Mouse (Mus musculus): ENCODE data around the gene Smarcal1.
A peak's percentile ranks its signal among the peaks of the same experiment; 100 is the strongest.

Gene Smarcal1

DNA sequence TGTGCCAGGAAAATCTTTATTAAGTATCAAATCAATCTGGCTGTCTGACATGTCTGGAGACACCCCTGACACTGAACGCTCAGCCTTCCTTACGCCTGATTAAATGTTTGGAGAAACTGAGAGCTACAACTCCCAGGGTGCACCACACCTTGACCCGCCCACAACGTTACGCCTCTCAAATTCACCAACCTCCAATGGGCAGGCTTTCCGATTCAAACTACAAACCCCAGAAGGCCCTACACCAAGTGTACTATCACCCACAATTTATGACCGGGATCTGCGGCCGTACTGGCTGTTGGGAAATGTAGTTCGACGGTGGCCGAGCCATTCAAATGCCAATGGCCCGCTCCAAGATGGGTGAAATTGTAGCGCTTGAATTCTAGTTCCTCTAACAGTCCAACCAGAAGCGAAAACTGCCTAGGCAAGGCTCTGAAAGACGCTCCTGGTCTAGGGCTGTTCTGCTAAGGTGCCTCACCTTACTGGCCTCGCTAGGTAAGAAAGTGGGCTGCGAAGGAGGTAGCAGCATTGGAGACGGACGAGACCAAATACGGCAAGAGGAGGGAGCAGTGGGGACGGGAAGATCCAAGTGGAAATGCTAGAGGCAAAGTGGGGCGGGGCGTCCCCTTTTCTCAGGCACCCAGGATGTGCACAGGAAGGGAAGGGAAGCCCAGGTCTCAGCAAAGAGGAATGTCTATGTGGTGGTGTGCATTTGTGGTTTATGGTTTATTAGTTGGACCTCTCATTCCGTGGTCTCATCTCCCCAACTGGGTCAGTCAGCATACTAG lies at the start of gene Smarcal1:
Gene Smarcal1, plus strand, starts transcription at position 305 of the 785 bp plus-strand sequence.
- peak; percentile 99 for DNase-seq (ENCODE audit: low read depth, low spot score)

DNA sequence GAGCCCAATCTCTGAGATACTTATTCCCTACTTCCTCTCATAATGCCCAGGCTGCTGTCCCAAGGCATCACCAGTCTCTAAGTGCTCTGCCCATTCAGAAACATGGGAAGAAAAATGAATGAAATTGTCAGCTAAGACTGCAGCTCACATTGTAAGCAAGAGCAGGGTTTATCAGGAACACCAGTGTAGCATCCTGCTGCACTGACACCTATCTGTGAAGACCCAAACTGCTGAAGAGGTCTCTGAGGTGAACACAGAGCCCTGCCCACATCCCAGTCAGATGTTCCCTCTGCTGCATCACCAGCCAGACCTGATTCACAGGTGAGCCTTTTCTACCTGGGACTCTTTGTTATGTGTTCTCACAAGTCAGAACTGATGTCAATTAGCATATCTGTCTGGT lies 49.6 kb upstream of the Smarcal1 start:
- no peak for DNase-seq (ENCODE audit: low read depth, low spot score)

DNA sequence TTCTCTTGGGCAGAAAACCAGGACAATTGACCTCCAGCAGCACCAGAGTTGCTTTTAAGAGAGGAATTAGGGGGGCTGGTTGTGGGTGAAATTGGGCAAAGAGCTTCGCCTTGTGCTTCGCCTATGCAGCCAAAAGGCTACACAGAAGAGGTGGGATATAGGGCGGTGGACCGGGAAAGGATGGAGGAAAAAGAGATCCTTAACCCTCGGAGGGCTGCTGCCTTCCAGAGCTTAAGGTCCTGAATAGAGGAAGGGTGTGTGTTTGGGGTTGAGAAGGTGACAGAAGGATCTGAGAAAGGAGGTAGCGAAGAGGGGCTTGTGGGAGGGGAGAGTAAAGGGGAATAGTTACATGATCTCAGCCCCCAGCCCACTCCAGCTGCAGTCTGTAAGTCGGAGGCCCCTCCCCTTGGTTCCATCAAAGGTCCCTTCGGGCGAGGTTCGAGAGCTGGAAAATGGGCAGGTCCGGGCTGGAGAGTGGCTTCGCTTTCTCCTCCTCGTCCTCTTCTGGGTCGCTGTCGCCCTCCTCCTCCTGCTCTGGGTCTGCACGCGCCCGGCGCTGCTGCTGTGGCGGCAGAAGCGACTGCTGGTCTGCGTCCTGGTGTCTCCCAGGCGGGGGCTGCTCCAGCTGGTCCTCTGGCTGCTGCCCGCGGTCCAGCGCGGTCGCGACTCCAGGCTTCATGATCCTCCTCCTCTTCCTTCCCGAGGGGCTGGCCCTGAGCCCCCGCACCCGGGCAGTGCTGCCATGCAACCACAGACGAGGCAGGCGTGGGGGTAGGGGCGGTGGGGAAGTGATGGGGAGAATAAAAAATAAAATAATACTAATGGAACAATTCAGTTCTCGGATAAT lies 47.1 kb upstream of the Smarcal1 start:
- DNase-seq (ENCODE audit: low read depth, low spot score), result no peak

DNA sequence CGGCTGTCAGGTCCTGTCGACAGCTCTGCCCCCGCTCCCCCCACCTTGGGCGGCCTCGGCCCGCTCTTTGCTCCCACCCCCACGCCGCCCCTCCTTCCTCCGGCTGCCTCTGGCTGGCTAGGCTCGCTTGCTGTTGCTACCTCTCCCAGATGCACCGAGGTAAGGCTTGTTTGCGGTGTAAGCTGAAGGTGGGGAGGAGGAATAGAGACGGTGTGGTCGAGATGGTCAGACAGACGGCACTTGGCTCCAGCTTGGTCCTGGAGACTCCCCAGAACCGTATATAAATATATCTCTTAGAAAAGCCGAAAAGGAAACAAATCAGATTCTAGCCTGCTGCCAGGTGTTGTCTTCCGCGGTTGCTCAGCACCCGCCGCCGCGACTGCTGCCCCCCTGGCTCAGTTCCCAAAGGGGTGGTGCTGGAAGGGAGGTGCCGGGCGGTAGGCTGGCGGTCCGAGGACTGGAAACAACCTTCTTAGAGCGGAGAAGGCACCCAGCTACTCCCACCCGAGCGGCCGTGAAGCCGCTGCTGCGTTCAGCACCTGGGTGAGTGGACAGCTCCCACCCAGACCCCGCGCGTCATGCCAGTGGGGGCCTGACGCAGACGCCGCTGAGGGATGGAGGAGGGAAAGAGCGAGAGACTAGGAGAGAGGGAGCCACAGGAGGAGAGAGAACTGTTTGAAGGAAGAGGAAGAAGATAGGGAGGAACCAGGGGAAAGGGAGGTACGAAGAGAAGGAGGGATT lies 46.3 kb upstream of the Smarcal1 start, which contains the start of gene March4:
Gene March4, minus strand, starts transcription at position 320 of the 741 bp plus-strand sequence.
- DNase-seq (ENCODE audit: low read depth, low spot score), result peak; percentile 76

DNA sequence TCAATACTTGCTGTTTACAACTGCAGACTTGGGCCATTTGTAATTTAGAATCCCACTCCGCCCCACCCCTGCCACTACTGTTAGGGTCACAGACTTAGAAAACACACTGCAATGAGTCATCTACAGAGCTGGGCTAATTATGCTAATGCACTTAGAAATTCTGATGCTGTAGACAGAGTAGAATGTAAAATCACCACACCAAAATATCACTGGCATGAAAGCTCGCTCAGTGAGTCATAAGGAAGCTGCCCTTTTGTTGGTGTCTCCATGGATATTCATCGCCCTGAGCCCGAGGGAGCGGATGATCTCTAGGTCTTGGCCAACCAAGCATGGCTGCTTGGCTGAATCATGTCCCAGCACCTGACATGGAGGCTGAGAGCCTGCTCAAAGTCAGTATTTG lies 44.8 kb upstream of the Smarcal1 start:
- DNase-seq (ENCODE audit: low read depth, low spot score), result no peak

DNA sequence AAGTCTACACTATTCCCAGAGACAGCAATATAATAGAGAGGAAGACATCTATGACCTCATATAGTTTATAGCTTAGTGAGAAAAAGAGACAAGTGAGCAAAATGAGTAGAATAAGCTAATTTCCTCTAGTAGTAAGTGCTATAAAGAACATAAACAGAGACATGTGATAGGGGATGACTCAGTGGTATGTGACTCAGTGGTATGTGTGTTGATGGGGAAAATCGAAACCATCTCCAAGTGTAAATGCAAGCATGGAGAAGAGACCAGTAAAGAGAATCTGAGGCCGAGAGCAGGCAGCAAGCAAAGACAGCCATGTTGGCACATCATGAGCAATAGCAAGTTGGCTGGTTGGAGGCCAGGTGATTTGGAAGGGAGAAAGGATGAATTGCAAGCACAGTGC lies 32.7 kb upstream of the Smarcal1 start:
- DNase-seq (ENCODE audit: low read depth, low spot score), result no peak

DNA sequence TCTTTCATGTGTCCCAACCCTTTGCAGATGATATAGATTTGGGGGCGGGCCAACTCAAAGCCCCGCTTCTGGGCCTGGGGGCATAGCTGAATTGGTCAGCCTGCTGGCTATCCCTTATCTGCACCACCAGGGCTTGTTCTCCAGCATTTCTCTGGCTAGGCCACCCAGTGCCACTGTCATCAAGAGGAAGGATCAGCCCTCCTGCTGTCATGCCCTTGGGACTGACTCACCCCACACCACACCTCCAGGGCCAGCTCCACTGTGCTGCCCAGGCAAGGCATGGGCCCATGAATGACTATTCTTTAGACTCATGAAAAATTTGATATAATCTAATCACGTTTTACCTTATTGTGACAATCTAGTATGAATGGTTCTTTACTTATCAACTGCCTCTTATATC lies 26.6 kb upstream of the Smarcal1 start:
- DNase-seq (ENCODE audit: low read depth, low spot score), result no peak

DNA sequence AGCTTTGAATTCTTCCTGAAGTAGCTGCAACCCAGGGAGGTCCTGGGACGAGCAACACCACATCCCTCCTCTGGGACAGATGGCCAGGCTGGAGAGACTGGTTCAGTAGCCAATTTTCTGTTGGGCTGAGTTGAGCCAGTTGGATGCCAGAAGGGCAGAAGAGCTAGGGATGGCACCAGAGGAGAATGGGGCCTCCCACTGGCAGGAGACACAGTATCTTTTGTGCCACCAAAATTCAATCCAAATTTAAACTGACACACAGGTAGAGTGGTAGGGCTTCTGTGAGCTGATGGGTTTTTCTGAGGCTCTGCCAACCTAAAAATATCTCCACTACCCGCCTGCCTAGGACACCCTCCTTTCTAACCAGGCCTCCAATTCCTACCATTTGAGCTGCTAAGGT lies 24.4 kb upstream of the Smarcal1 start:
- DNase-seq (ENCODE audit: low read depth, low spot score), result no peak

DNA sequence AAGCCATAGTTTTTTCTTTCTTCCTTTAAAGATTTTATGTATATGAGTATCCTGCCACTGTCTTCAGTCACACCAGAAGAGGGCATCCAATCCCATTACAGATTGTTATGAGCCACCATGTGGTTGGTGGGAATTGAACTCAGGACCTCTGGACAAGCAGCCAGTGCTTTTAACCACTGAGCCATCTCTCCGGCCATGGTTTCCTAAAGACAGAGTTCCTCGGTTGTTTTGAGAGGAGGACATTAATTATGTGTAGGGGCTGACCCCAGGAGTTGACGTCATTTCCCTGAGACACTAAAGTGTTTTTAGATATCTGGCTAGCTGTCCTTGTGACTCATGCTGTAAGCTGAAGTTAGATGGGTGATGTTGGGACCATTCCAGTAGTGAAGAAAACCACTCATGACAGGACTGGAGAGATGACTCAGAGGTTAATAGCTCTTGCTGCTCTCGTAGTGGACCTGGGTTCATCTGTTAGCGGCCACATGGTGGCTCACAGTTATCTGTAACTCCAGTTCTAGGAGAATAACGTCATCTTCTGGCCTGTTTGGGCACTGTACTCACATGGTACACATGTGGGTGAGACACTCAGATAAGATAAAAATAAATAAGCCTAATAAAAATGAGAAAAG lies 18.6 kb upstream of the Smarcal1 start:
- no peak for DNase-seq (ENCODE audit: low read depth, low spot score)

DNA sequence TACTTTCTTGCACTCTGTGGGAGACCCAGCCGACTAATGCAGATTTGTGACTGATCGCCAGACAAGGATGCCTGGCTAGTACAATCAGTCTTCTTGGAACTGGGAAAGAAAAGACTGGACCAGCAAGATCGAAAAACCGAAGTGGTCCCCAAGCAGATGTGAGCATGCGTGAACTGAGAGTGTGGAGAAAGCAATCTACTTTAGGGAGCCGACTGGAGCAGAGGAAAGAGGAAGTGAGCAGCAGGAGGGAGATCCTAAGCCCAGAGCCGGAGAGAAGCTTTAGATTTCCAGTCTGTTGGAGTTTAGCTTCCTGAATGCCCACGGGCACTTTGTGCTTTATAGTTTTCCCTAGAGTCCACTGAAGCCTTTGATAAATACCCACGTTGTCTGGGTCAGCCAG lies 16.0 kb upstream of the Smarcal1 start:
- no peak for DNase-seq (ENCODE audit: low read depth, low spot score)

DNA sequence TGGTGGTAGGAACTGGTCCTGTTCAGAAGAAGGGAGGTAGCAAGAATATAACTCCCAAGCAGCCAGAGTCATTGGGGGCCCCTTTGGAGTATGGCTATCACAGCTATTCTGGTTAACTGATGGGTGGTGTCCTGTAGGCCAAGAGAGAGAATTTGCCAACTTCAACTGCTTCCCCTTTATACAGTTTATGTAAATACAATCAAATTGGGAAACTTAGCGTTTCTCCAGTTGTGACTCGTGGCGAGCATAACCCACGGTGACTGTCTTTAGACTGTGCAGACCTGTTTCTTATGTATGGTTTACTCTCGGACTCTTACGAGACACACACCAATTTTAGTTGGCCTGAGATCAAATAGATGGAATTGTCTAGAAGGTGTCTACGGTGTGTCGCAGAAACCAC lies 14.3 kb upstream of the Smarcal1 start:
- no peak for DNase-seq (ENCODE audit: low read depth, low spot score)

DNA sequence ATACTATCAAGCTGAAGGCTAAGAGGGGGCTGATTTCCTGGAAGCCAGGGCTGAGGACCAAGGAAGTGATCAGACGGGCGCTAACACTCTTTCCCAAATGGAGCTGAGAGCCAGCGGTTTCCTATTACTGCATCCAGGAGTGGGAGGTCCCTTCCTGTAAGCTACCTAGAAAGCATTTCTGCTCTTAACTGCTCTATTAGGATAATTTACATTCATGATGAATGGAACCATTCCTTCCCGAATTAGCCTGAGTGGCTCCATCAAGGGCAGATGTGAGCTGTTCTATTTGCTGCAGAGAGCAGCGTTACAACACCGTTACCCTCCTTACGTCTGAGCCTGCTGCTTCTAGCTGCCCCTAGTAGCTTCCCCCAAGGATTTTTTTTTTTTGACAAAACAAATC lies 9.0 kb upstream of the Smarcal1 start:
- DNase-seq (ENCODE audit: low read depth, low spot score), result no peak

DNA sequence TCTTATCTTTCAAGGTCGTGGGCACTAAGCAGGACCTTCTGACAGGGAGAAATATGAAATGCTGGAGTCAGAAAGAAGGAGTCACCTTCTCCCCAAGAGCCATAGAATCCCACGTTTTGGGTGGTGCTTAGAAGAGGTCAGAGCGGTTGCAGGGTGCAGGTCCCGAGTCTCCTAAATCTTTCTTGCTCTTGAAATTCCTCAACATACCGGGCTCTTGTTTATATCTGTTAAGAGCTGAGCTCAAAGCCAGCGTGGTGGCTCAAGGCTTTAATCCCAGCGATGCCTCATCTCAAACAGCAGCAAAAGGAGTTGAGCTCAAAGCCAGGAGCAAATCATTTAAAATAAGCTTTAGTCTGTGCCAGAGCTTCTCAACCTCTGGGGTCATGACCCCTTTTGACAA lies 8.4 kb upstream of the Smarcal1 start:
- DNase-seq (ENCODE audit: low read depth, low spot score), result no peak

DNA sequence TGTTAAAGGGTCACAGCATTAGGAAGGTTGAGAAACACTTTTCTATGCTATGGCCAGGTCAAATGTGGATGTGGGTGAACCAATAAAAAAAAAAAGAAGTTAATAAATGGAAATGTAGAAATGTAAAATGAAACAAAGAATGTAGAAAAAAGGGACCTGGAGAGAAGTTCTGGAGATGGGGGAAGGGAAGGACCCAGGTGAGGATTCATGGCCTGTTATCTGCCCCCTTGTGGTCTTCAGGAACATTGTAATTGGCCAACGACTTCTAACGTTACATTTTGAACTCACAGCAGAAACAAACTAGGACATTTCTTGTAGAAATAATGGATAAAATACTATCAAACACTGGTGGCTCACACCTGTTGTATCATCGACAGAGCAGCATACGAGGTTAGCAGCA lies 7.9 kb upstream of the Smarcal1 start:
- DNase-seq (ENCODE audit: low read depth, low spot score), result no peak

DNA sequence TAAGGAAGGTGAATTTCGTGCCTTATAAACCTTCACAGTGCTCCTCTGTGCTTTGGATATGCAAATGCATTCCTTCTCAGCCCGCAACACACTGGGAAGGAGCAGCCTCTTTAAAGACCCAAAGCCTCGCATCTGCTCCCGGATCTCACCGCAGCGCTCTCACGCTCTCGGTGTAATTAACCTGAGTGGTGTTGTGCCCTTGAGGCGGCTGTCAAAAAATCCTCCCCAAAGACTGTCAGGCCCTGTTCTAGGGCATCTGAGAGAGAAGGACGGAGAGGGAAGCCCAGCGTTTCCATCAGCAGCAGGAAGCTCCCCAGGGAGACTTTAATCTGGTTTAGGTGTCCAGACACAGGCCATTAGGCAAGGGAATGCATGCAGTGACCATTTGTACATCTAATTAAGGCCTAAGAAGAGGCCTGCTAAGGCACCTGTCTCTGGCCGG lies 5.5 kb upstream of the Smarcal1 start:
- no peak for DNase-seq (ENCODE audit: low read depth, low spot score)

DNA sequence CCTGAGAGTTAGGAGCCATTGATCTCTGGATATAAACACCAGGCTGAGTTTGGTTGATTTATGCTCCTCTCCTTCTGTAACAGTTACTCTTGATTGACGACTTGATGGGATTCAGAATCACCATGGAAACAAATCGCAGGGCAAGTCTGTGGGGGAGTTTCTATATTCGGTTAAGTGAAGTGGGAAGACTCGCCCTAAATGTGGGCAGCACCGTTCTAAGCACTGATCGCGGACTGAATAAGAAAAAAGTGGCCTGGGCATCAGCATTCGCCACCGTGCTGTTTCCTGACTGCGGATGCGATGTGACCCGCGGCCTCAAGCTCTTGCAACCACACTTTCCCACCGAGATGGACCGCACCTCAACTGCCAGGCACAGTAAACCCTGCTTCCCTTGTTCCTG lies 4.7 kb upstream of the Smarcal1 start:
- peak; percentile 55 for DNase-seq (ENCODE audit: low read depth, low spot score)

DNA sequence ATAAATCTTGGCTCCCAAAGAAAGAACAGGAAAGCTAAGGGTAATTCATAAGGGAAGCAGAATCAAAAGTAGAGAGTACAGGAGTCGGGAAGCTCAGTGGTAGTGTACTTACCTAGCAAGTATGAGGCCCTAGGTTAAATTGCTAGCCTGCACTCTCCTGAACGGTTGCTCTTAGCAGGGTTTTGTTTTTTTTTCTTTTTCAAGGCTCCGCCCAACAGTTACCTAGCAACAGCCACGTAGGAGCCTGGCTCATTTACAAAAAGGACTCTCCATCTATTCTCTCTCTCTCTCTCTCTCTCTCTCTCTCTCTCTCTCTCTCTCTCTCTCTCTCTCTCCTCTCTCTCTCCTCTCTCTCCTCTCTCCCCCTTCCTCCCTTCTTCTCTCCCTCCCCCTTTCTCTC lies 4.2 kb upstream of the Smarcal1 start:
- peak; percentile 78 for DNase-seq (ENCODE audit: low read depth, low spot score)

DNA sequence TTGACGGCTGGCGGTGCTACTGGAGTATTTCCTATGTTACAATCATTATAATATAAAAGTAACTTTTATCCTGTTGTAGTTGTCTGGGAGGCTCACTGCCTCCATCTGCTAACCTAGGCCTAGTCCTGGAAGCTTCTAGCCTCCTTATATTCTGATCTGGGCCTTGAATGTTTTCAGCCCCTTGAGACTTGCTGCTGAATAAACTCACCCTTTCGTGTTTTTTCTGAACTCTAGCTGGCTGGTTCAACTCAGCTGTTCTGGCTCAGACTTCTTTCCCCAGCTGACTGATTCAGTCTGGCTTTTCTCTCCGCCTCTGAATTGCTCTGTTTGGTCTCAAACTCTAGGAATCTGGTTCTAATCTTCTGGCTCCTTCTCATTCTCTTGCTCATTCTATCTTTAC lies 855 bp downstream of the Smarcal1 start:
- no peak for DNase-seq (ENCODE audit: low read depth, low spot score)

DNA sequence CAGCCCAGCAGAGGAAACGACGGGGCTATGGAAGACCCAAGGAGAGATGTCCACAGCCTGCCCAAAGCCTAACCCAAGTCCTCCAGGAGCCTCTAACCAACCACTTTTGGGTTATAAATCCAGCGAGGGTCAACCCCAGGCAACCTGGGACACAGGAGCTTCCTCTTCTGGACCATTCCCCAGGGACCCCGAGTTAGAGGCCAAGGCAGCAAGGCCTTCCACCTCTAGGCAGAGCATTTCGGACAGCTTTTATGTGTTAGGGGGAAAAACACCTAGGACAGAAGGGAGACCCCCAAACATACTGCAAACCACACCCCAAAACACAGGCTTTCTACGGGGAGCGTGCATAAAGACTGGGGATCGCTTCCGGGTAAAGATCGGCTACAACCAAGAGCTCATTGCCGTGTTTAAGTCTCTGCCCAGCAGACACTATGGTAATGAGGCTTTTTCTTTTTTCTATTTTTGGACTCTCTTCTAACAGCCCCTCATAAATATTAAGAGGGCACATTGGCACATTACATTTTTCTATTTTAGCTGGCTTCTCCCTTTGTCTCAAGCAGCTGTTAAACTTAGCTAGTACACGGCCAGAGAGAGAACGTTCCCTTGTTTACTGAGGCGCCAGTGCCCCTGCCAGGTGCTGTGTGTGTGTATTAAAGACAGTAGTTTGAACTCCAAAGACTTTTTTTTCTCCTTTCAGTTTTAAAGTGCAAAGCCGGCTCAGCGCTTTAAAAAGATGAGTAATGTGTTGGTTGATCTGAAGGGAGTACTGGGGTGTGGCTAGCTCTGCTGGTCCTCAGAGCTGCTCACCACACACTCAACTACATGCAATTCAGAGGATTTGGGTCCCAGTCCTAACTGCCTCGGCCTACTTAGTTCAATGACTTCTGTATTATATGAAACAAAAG lies 3.2 kb downstream of the Smarcal1 start:
- no peak for DNase-seq (ENCODE audit: low read depth, low spot score)

DNA sequence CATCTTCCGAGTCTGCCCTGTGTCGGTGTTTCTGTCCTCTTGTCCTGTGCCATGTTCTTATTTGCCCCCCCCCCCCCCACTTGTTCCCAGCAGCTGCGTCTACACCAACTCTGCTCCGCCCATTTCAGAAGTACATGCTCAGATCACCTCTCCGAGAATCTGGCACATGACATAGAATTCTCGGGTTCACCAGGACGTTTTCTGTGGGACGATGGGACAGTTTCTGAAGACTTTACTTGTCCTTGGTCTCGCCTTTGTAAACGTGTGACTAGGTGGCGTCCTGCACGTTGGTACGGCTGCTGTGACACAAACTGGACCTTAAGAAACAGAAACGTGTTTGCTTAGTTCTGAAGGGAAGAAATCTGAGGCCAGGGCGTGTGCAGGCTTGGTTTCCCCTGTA lies 4.5 kb downstream of the Smarcal1 start:
- DNase-seq (ENCODE audit: low read depth, low spot score), result no peak

DNA sequence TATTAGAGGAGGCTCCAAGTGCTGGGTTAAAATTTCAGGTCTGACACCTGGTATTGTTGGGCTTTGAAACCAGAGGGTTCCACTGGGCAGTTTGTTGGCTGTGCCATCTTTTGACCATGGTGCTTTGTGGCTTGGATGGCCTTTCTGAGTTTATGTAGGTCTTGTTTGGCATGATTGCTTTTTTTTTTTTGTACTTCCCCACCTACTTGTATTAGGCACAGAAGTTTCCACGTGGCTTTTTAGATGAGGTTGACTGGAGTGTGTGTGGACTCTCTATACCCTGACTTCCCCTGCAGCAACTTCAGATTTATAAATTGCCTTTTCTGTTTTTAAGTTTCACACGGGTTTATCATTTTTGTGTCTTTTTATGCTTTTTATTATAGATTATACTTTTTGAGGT lies 5.7 kb downstream of the Smarcal1 start:
- no peak for DNase-seq (ENCODE audit: low read depth, low spot score)

All from telencephalon, adult 2 months (tissue).